8 mouse cellular contexts compared by ENCODE assay signal in the genomic region with DNA sequence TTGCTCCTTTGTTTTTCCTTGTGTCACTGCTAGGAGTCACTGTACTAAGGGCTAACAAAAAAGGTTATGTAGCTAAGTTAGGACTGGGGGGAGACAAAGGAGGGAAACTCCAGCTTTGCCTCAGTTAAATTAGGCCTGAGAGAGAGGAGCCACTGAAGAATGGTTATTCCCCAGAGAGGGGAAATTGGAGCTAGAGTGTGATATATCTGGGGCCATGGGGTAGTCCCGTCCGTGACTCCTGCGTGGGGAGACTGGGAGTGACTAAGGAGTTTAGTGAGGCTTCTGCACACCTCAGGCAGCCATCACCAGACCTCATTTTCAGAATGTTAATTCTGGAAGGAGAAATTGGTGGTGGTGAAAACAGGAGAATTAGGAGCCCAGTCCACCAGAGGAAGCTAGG. TPM values are rescaled to one million over a fixed set of nuclear protein-coding genes. Genes with fewer than 3 reads are reported as not detected.
A peak's percentile ranks its signal among the peaks of the same experiment; 100 is the strongest.
DNase-seq lines count a peak whose midpoint lies in the region; ATAC-seq and TF ChIP-seq lines count a peak whose summit lies in the region.

No protein-coding gene starts in this region.

- no peak overlapping the region for H3K9ac ChIP-seq in heart, postnatal 0 days (replicated peaks; ENCODE audit: low read depth, low read length)
- H3K9ac ChIP-seq in embryonic facial prominence, embryonic 12.5 days, result no peak overlapping the region
- no peak overlapping the region for H3K9ac ChIP-seq in midbrain, embryonic 14.5 days (replicated peaks; ENCODE audit: low read length)

- TF ChIP-seq EP300 in heart, postnatal 0 days (IDR thresholded peaks at IDR 0.05; ENCODE audit: low read depth), result no peak

- no peak overlapping the region for H3K27ac ChIP-seq in heart, postnatal 0 days (ENCODE audit: low read depth)
- H3K27ac ChIP-seq in embryonic facial prominence, embryonic 12.5 days, result no peak overlapping the region
- no peak overlapping the region for H3K27ac ChIP-seq in midbrain, embryonic 14.5 days (replicated peaks; ENCODE audit: low read depth, low read length)

- peaks cover 16% of the 10 kb centered on the region for H3K36me3 ChIP-seq in heart, postnatal 0 days (replicated peaks; ENCODE audit: control insufficient read depth, insufficient read depth, low read length)
- no peaks in the 10 kb centered on the region; the same call in 1 of the 2 replicates for H3K36me3 ChIP-seq in embryonic facial prominence, embryonic 12.5 days
- H3K36me3 ChIP-seq in midbrain, embryonic 14.5 days (ENCODE audit: control insufficient read depth, insufficient read depth, low read length), result peaks cover 10% of the 10 kb centered on the region; the same call in 1 of the 2 replicates

- 55% methylated on average over 3 of the region's 3 CpGs for WGBS in heart, postnatal 0 days
- 80% methylated on average over 3 of the region's 3 CpGs for WGBS in embryonic facial prominence, embryonic 12.5 days
- WGBS in midbrain, embryonic 14.5 days, result 87% methylated on average over 3 of the region's 3 CpGs

- TF ChIP-seq CTCF in heart, postnatal 0 days (IDR thresholded peaks at IDR 0.05; ENCODE audit: low read depth), result no peak

- no peak for DNase-seq in heart, postnatal 0 days (ENCODE audit: low spot score)
- no peak for DNase-seq in heart, postnatal 10 days
- peak; percentile 12 for DNase-seq in induced T-regulatory cell, adult 2 months (ENCODE audit: low read depth)
- no peak for DNase-seq in midbrain, embryonic 14.5 days
- DNase-seq in urinary bladder, postnatal 14 days (ENCODE audit: low spot score), result no peak
- no peak for DNase-seq in thymus, postnatal 4 days
- DNase-seq in kidney, adult 11 months, result no peak

- intact Hi-C loops in heart, postnatal 10 days (cut with DNase I), result no loop called here

- peaks cover 6% of the 10 kb centered on the region for H3K4me1 ChIP-seq in heart, postnatal 0 days (ENCODE audit: control insufficient read depth, insufficient read depth)
- H3K4me1 ChIP-seq in embryonic facial prominence, embryonic 12.5 days, result peaks cover 7% of the 10 kb centered on the region; the same call in 1 of the 2 replicates
- peaks cover 16% of the 10 kb centered on the region; the same call in 1 of the 2 replicates for H3K4me1 ChIP-seq in midbrain, embryonic 14.5 days (ENCODE audit: control insufficient read depth, insufficient read depth, low read length)

- no peaks in the 10 kb centered on the region for H3K27me3 ChIP-seq in heart, postnatal 0 days (ENCODE audit: control insufficient read depth, insufficient read depth, low read length)
- no peaks in the 10 kb centered on the region for H3K27me3 ChIP-seq in embryonic facial prominence, embryonic 12.5 days
- H3K27me3 ChIP-seq in midbrain, embryonic 14.5 days (ENCODE audit: control insufficient read depth, insufficient read depth, low read length), result no peaks in the 10 kb centered on the region

- peak overlapping the region; percentile 90; the same call in 1 of the 2 replicates for H3K4me2 ChIP-seq in heart, postnatal 0 days (ENCODE audit: low read depth, low read length)
- peak overlapping the region; percentile 71 for H3K4me2 ChIP-seq in embryonic facial prominence, embryonic 12.5 days (replicated peaks)
- peak overlapping the region; percentile 93 for H3K4me2 ChIP-seq in midbrain, embryonic 14.5 days (ENCODE audit: low read length)

- no peak for ATAC-seq in heart, postnatal 0 days (ENCODE audit: insufficient read depth, low read depth)
- no peak for ATAC-seq in embryonic facial prominence, embryonic 12.5 days (ENCODE audit: insufficient number of reproducible peaks, insufficient read depth, low FRiP score, low TSS enrichment)
- no peak for ATAC-seq in midbrain, embryonic 14.5 days (ENCODE audit: low FRiP score, low TSS enrichment)

- H3K9me3 ChIP-seq in heart, postnatal 0 days (replicated peaks; ENCODE audit: control insufficient read depth, low read length), result no peaks in the 10 kb centered on the region
- no peaks in the 10 kb centered on the region for H3K9me3 ChIP-seq in embryonic facial prominence, embryonic 12.5 days
- no peaks in the 10 kb centered on the region for H3K9me3 ChIP-seq in midbrain, embryonic 14.5 days (ENCODE audit: control insufficient read depth, low read length)

- H3K4me3 ChIP-seq in heart, postnatal 0 days (ENCODE audit: low read depth, low read length), result peak overlapping the region; percentile 83
- peak overlapping the region; percentile 75 for H3K4me3 ChIP-seq in embryonic facial prominence, embryonic 12.5 days
- no peak overlapping the region for H3K4me3 ChIP-seq in midbrain, embryonic 14.5 days (replicated peaks; ENCODE audit: low read depth, low read length)

RNA-seq across cellular contexts. Expression of a gene that starts 1.6 kb away (rescaled TPM):
- 34.3 and 40.8 TPM in 2 replicates for total RNA-seq in heart, postnatal 0 days (2014; rRNA removed; ENCODE audit: low replicate concordance)
- 20.5 and 23.5 TPM in 2 replicates for polyA plus RNA-seq in heart, postnatal 0 days (2015; fragmentation: Nextera tagmentation; extraction: Ambion mirVana)
- total RNA-seq in heart, postnatal 10 days (2021), result 10 to 100 TPM; 23.5 to 24.7 TPM
- polyA plus RNA-seq in embryonic facial prominence, embryonic 12.5 days (2016; fragmentation: Nextera tagmentation; extraction: Ambion mirVana), result 35.2 and 39.1 TPM in 2 replicates
- 10.1 TPM in 2 replicates for polyA plus RNA-seq in midbrain, embryonic 14.5 days (2014; fragmentation: Nextera tagmentation; extraction: Ambion mirVana)

RNA-seq across cellular contexts. Expression of a gene that starts 1.8 kb away (rescaled TPM):
- 7.1 and 7.5 TPM in 2 replicates for total RNA-seq in heart, postnatal 0 days (2014; rRNA removed; ENCODE audit: low replicate concordance)
- polyA plus RNA-seq in heart, postnatal 0 days (2015; fragmentation: Nextera tagmentation; extraction: Ambion mirVana), result 15.5 and 18.4 TPM in 2 replicates
- 10 to 100 TPM; 13.8 to 18.2 TPM for total RNA-seq in heart, postnatal 10 days (2021)
- polyA plus RNA-seq in embryonic facial prominence, embryonic 12.5 days (2016; fragmentation: Nextera tagmentation; extraction: Ambion mirVana), result 42.2 and 43.8 TPM in 2 replicates
- 21.1 and 26.0 TPM in 2 replicates for polyA plus RNA-seq in midbrain, embryonic 14.5 days (2014; fragmentation: Nextera tagmentation; extraction: Ambion mirVana)

RNA-seq across cellular contexts. Expression of a gene that starts 16.3 kb away (rescaled TPM):
- total RNA-seq in heart, postnatal 0 days (2014; rRNA removed; ENCODE audit: low replicate concordance), result not detected in 2 replicates
- polyA plus RNA-seq in heart, postnatal 0 days (2015; fragmentation: Nextera tagmentation; extraction: Ambion mirVana), result not detected in 2 replicates
- total RNA-seq in heart, postnatal 10 days (2021), result not detected
- not detected in 2 replicates for polyA plus RNA-seq in embryonic facial prominence, embryonic 12.5 days (2016; fragmentation: Nextera tagmentation; extraction: Ambion mirVana)
- 0.29 and 0.54 TPM in 2 replicates for polyA plus RNA-seq in midbrain, embryonic 14.5 days (2014; fragmentation: Nextera tagmentation; extraction: Ambion mirVana)

RNA-seq across cellular contexts. Expression of a gene that starts 20.9 kb away (rescaled TPM):
- total RNA-seq in heart, postnatal 0 days (2014; rRNA removed; ENCODE audit: low replicate concordance), result not detected in 2 replicates
- polyA plus RNA-seq in heart, postnatal 0 days (2015; fragmentation: Nextera tagmentation; extraction: Ambion mirVana), result 0.05 TPM in 1 of 2 replicates, not detected in the other
- under 1 TPM; 0.17 to 0.43 TPM for total RNA-seq in heart, postnatal 10 days (2021)
- polyA plus RNA-seq in embryonic facial prominence, embryonic 12.5 days (2016; fragmentation: Nextera tagmentation; extraction: Ambion mirVana), result 0.12 TPM in 1 of 2 replicates, not detected in the other
- polyA plus RNA-seq in midbrain, embryonic 14.5 days (2014; fragmentation: Nextera tagmentation; extraction: Ambion mirVana), result 1.4 and 1.8 TPM in 2 replicates

RNA-seq across cellular contexts. Expression of a gene that starts 39.2 kb away (rescaled TPM):
- total RNA-seq in heart, postnatal 0 days (2014; rRNA removed; ENCODE audit: low replicate concordance), result 33.2 and 49.1 TPM in 2 replicates
- polyA plus RNA-seq in heart, postnatal 0 days (2015; fragmentation: Nextera tagmentation; extraction: Ambion mirVana), result 126 and 129 TPM in 2 replicates
- 10 to 100 TPM; 30.0 to 30.9 TPM for total RNA-seq in heart, postnatal 10 days (2021)
- polyA plus RNA-seq in embryonic facial prominence, embryonic 12.5 days (2016; fragmentation: Nextera tagmentation; extraction: Ambion mirVana), result 189 TPM in 2 replicates
- polyA plus RNA-seq in midbrain, embryonic 14.5 days (2014; fragmentation: Nextera tagmentation; extraction: Ambion mirVana), result 253 and 300 TPM in 2 replicates
